Mouse (Mus musculus) bone marrow macrophage, adult 2 months (primary cell): Measurements from ENCODE around the gene Rcan2.

Experiments
- CTCF ChIP-seq: IDR thresholded peaks from 2 replicates; pipeline ENCODE4 v1.5.1; 2012; ENCODE audit warnings: low read depth, mild to moderate bottlenecking, low read length, moderate library complexity
- POLR2A ChIP-seq: IDR thresholded peaks from 2 replicates; pipeline ENCODE4 v1.6.1; 2012; ENCODE audit warnings: mild to moderate bottlenecking, low read depth, low read length, borderline replicate concordance

DNA sequence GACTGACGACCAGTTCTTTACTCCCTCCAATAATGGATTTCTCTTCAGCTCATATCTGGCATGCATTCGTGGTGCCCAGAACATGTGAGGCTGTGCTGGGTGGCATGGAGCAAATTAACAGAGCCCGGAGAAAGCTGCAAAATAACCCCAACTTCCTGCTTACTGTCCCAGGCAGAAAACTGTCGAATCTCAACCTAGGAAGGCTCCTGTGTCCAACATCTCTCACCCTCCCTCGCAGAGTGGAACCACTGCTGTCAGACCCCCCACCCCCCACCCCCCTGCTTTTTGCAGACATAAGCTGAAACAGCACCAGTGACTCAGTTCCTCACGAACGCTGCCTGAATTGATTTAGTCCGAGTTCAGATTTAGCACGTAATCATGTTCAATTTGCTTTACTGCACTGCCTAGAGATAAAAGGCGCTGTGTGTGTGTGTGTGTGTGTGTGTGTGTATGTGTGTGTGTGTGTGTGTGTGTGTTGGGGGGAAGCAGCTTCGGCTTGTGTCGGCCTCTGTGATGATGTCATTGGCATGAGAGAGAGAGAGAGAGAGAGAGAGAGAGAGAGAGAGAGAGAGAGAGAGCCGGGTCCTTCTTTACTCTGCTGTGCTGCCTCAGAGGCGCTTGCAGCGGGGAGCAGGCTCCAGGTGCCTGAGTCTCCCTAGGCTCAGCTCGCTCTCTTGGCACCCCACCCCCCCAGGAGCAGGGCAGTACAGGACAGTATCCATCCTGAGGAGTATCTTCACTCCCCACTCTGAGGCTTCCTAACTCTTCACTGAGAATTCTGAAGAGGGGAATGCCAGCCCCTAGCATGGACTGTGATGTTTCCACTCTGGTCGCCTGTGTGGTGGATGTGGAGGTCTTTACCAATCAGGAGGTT lies 151.7 kb downstream of the Rcan2 start:
- TF ChIP-seq POLR2A (no peak), CTCF (no peak)
